Mouse (Mus musculus) CH12.LX (cell line): ENCODE data around the gene Hbq1b. TPM values are rescaled to one million over a fixed set of nuclear protein-coding genes. Genes with fewer than 3 reads are reported as not detected.

Source experiments
- DNase-seq: peaks from one replicate; pipeline ENCODE4 v3.0.0-alpha.2; 2013; ENCODE audit errors: extremely low read depth
- H3K27ac ChIP-seq: 2 replicates; pipeline ENCODE4 v1.5.1; 2012; ENCODE audit warnings: low read depth, mild to moderate bottlenecking, control low read depth, moderate library complexity; ENCODE audit not compliant: insufficient read depth
- H3K27me3 ChIP-seq: replicated peaks from 2 replicates; pipeline ENCODE3; 2012; ENCODE audit warnings: inconsistent platforms
- H3K36me3 ChIP-seq, 2 experiments: replicated peaks in 1 of 2; 2 replicates each; pipeline versions ENCODE3 to v1.6.1; 2012; ENCODE audit warnings: inconsistent platforms in 1 of 2, low read length in 1 of 2, mild to moderate bottlenecking in 1 of 2, mixed read lengths in 1 of 2, moderate library complexity in 1 of 2; ENCODE audit not compliant: control insufficient read depth in 1 of 2, insufficient read depth in 1 of 2
- H3K4me1 ChIP-seq, 2 experiments: 2 replicates each; pipeline ENCODE4 v1.6.1; 2012; ENCODE audit warnings: inconsistent platforms in 1 of 2, moderate library complexity in 1 of 2; ENCODE audit not compliant: insufficient read depth in 2 of 2, control insufficient read depth in 1 of 2
- H3K4me2 ChIP-seq: 2 replicates; pipeline ENCODE4 v1.6.1; 2012; ENCODE audit warnings: low read depth, mild to moderate bottlenecking, control low read depth; ENCODE audit not compliant: poor library complexity, insufficient read depth, severe bottlenecking
- H3K4me3 ChIP-seq, 3 experiments: fragments of 150-350 bp in 1 of 3; sonication (generic) in 1 of 3; replicated peaks in 1 of 3; 2 replicates each; pipeline versions ENCODE3 to v1.5.1; 2011 to 2012; ENCODE audit warnings: low read depth in 2 of 3, low read length in 2 of 3, mild to moderate bottlenecking in 2 of 3, moderate library complexity in 2 of 3, control low read depth in 1 of 3, improper control_type of control experiment in 1 of 3, inconsistent platforms in 1 of 3, mixed read lengths in 1 of 3; ENCODE audit not compliant: poor library complexity in 1 of 3
- H3K79me2 ChIP-seq: replicated peaks from 2 replicates; pipeline ENCODE4 v1.6.1; 2012; ENCODE audit warnings: mild to moderate bottlenecking, moderate library complexity; ENCODE audit not compliant: control insufficient read depth, poor library complexity, insufficient read depth, severe bottlenecking; ENCODE audit errors: extremely low read depth
- H3K9ac ChIP-seq: 2 replicates; pipeline ENCODE4 v1.6.1; 2012; ENCODE audit warnings: low read depth, mild to moderate bottlenecking, control low read depth, moderate library complexity; ENCODE audit not compliant: insufficient read depth
- H3K9me3 ChIP-seq: replicated peaks from 2 replicates; pipeline ENCODE3; 2012; ENCODE audit warnings: low read length, inconsistent platforms, mixed read lengths
- CHD1 ChIP-seq: IDR thresholded peaks from 2 replicates; pipeline ENCODE4 v1.6.1; 2012; ENCODE audit warnings: low read depth, low read length, improper control_type of control experiment, inconsistent platforms
- E2F4 ChIP-seq: IDR thresholded peaks from 2 replicates; pipeline ENCODE4 v1.6.1; 2011; ENCODE audit warnings: low read depth, low read length, improper control_type of control experiment; ENCODE audit not compliant: insufficient replicate concordance
- ELF1 ChIP-seq: IDR thresholded peaks from 2 replicates; pipeline ENCODE4 v1.6.1; 2014; ENCODE audit warnings: low read depth, mild to moderate bottlenecking, inconsistent platforms, low read length, improper control_type of control experiment
- ETS1 ChIP-seq: conservative IDR thresholded peaks from 2 replicates; pipeline ENCODE4 v1.6.1; 2012; ENCODE audit warnings: low read depth, mild to moderate bottlenecking, inconsistent platforms, low read length, improper control_type of control experiment, moderate library complexity
- IRF4 ChIP-seq: IDR thresholded peaks from 2 replicates; pipeline ENCODE4 v1.6.1; 2014; ENCODE audit warnings: low read depth, mild to moderate bottlenecking, inconsistent platforms, low read length, improper control_type of control experiment
- JUN ChIP-seq: IDR thresholded peaks from 2 replicates; pipeline ENCODE4 v1.6.1; 2011; ENCODE audit warnings: low read depth, mild to moderate bottlenecking, low read length, improper control_type of control experiment, moderate library complexity; ENCODE audit not compliant: insufficient read depth
- KAT2A ChIP-seq: IDR thresholded peaks from 2 replicates; pipeline ENCODE4 v1.6.1; 2012; ENCODE audit warnings: low read length, improper control_type of control experiment, inconsistent platforms; ENCODE audit not compliant: insufficient replicate concordance
- MAZ ChIP-seq: IDR thresholded peaks from 2 replicates; pipeline ENCODE4 v1.6.1; 2012; ENCODE audit warnings: low read depth, mild to moderate bottlenecking, inconsistent platforms, low read length, improper control_type of control experiment, moderate library complexity
- MEF2A ChIP-seq: IDR thresholded peaks from 2 replicates; pipeline ENCODE4 v1.6.1; 2014; ENCODE audit warnings: low read depth, mild to moderate bottlenecking, inconsistent platforms, low read length, improper control_type of control experiment, borderline replicate concordance
- NELFE ChIP-seq: IDR thresholded peaks from 2 replicates; pipeline ENCODE4 v1.6.1; 2011; ENCODE audit warnings: low read depth, low read length, improper control_type of control experiment
- NRF1 ChIP-seq: IDR thresholded peaks from 2 replicates; pipeline ENCODE4 v1.6.1; 2014; ENCODE audit warnings: low read depth, mild to moderate bottlenecking, inconsistent platforms, low read length, improper control_type of control experiment, moderate library complexity
- PAX5 ChIP-seq: IDR thresholded peaks from 2 replicates; pipeline ENCODE4 v1.6.1; 2012; ENCODE audit warnings: low read length, inconsistent platforms, mixed read lengths
- RAD21 ChIP-seq: IDR thresholded peaks from 2 replicates; pipeline ENCODE4 v1.6.1; 2011; ENCODE audit warnings: low read depth, mild to moderate bottlenecking, low read length, improper control_type of control experiment, moderate library complexity
- RCOR1 ChIP-seq: conservative IDR thresholded peaks from 2 replicates; pipeline ENCODE4 v1.6.1; 2012; ENCODE audit warnings: low read depth, mild to moderate bottlenecking, inconsistent platforms, low read length, improper control_type of control experiment
- SMC3 ChIP-seq: IDR thresholded peaks from 2 replicates; pipeline ENCODE4 v1.6.1; 2011; ENCODE audit warnings: low read depth, low read length, improper control_type of control experiment
- TCF12 ChIP-seq: IDR thresholded peaks from 2 replicates; pipeline ENCODE4 v1.6.1; 2014; ENCODE audit warnings: low read depth, mild to moderate bottlenecking, inconsistent platforms, low read length, improper control_type of control experiment
- UBTF ChIP-seq: IDR thresholded peaks from 2 replicates; pipeline ENCODE4 v1.6.1; 2012; ENCODE audit warnings: low read depth, mild to moderate bottlenecking, inconsistent platforms, low read length, improper control_type of control experiment, moderate library complexity
- USF2 ChIP-seq: conservative IDR thresholded peaks from 2 replicates; pipeline ENCODE4 v1.6.1; 2011; ENCODE audit warnings: low read depth, low read length, improper control_type of control experiment
- ZC3H11A ChIP-seq: IDR thresholded peaks from 2 replicates; pipeline ENCODE4 v1.6.1; 2012; ENCODE audit warnings: low read depth, mild to moderate bottlenecking, inconsistent platforms, low read length, improper control_type of control experiment
- ZKSCAN1 ChIP-seq: IDR thresholded peaks from 2 replicates; pipeline ENCODE4 v1.6.1; 2012; ENCODE audit warnings: low read depth, inconsistent platforms, low read length, improper control_type of control experiment, borderline replicate concordance
- ZMIZ1 ChIP-seq: IDR thresholded peaks from 2 replicates; pipeline ENCODE4 v1.6.1; 2012; ENCODE audit warnings: low read depth, mild to moderate bottlenecking, inconsistent platforms, low read length, improper control_type of control experiment
- ZNF384 ChIP-seq: IDR thresholded peaks from 2 replicates; pipeline ENCODE4 v1.6.1; 2012; ENCODE audit warnings: low read depth, low read length, improper control_type of control experiment, inconsistent platforms
- dilution Hi-C: fragments of 300-500 bp; cut with MboI; formaldehyde crosslinking; loops from 2 replicates; pipeline ENCODE4 v1.14.3; 2020; ENCODE audit warnings: low sequenced_read_pairs; ENCODE audit not compliant: extremely low pct_unique_long_range_greater_than_20kb, extremely low pct_ligation_motif_present
- in situ Hi-C: fragments of 300-500 bp; cut with MboI; formaldehyde crosslinking; loops from 3 replicates; pipeline ENCODE4 v1.14.3; 2019; ENCODE audit warnings: low sequenced_read_pairs, low pct_ligation_motif_present, low pct_unique_long_range_greater_than_20kb, mixed read lengths
- polyA plus RNA-seq: library from polyadenylated mRNA; unstranded; fragments of >175 nt; gene quantifications from 2 replicates; pipeline ENCODE4 v1.2.1, GENCODE M21; 2012; ENCODE audit warnings: low read depth; ENCODE audit not compliant: insufficient read length
- total RNA-seq, 2 experiments: library from RNA; depleted of rRNA; stranded (reverse); fragments of 300-350 nt in 1 of 2; fragments of >200 nt in 1 of 2; gene quantifications; 2 replicates each; pipeline ENCODE4 v1.2.3; 2012 to 2014

The Hbq1b gene
- total and polyA plus RNA-seq, 3 experiments = not detected

GRCm38 (mm10) chr11:32265117-32265738 is 21.5 kb upstream of the Hbq1b start:
- no peaks in the 10 kb centered on the region for H3K9me3 ChIP-seq
- peak; percentile 33 for DNase-seq
- in situ Hi-C loops = no loop called here
- H3K27ac ChIP-seq = no peak overlapping the region
- peaks cover 7 to 54% of the 10 kb centered on the region in 2 experiments for H3K4me1 ChIP-seq
- TF ChIP-seq E2F4 (no peak), NRF1 (no peak), NELFE (no peak), ZC3H11A (no peak), CHD1 (no peak), SMC3 (no peak), ZMIZ1 (no peak), PAX5 (no peak), MAZ (no peak), TCF12 (0 out of 2 replicates have a peak, but pooled peaks have one; percentile 8), ETS1 (no peak), RCOR1 (no peak), UBTF (no peak), ZKSCAN1 (no peak), KAT2A (no peak), IRF4 (0 out of 2 replicates have a peak, but pooled peaks have one; percentile 13), RAD21 (no peak), MEF2A (no peak), JUN (no peak), USF2 (no peak), ZNF384 (peak; percentile 92), ELF1 (no peak)
- peaks cover 12% of the 10 kb centered on the region for H3K79me2 ChIP-seq
- H3K4me3 ChIP-seq = no peak overlapping the region
- H3K4me2 ChIP-seq = no peak overlapping the region
- H3K36me3 ChIP-seq = peaks cover 18 to 47% of the 10 kb centered on the region in 2 experiments
- dilution Hi-C loops = no loop called here
- H3K27me3 ChIP-seq = no peaks in the 10 kb centered on the region
- no peak overlapping the region; the same call in 1 of the 2 replicates for H3K9ac ChIP-seq
